Mouse (Mus musculus) right cerebral cortex, postnatal 10 days (tissue): ENCODE results near the gene Xrcc4.
A peak's percentile ranks its signal among the peaks of the same experiment; 100 is the strongest.
"Not testable (repeated sequence)": the region's sequence is repeated elsewhere in the genome, so short reads cannot be mapped to it uniquely, and the experiment has no call there.

ENCODE experiments used
- DNase-seq, 2 experiments: peaks; one replicate each; pipeline ENCODE4 v3.0.0; 2021; ENCODE audit warnings: low spot score in 2 of 2

Gene Xrcc4

DNA sequence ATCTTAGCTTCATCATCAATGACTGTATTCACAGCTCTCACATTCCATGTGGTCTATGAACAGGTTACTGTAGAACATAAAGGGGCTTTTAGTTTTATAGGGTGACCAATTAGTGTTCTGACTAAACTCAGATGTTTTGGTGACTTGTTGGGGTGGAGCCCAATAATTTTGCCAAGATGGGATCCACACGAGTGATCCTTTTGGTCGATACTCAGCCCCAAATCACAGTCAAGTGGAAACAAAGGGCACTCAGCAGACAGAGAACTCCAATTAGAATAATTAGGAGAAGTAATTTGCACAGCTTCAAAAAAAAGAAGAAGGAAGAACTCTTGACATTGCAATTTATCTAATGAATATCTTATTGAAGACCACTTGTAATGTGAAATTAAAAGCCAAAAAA, 274.9 kb downstream of the Xrcc4 start:
- DNase-seq = no peak

DNA sequence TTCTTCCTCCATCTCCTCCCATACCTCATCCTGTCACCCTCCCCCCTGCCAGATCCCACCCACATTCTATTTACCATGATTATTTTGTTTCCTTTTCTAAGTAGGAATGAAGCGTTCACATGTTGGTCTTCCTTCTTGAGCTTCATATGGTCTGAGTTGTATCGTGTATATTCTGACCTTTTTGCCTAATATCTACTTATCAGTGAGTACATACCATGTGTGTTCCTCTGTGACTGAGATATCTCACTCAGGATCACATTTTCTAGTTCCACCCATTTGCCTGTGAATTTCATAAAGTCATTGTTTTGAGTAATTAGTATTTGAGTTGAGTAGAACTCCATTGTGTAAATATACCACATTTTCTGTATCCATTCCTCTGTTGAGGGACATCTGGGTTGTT, 277.2 kb downstream of the Xrcc4 start:
- DNase-seq = no peak

DNA sequence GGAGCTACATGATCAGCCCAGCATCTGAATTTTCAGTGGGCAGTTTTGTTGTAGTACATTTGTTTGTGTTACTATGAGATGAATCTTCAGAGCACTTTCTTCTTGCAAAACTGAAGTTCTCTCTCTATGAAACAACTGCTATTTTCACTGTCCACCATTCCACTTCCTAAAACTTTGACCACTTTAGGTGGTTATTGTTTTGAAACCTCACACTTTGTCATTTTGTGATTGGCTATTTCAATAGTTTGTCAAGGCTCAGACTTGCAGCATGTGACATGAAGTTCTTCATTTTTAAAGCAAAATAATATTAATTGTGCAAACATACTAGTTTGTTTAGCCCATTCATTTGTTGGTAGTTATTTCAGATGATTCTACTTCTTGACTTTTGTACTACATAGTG, 280.4 kb downstream of the Xrcc4 start:
- no peak for DNase-seq

DNA sequence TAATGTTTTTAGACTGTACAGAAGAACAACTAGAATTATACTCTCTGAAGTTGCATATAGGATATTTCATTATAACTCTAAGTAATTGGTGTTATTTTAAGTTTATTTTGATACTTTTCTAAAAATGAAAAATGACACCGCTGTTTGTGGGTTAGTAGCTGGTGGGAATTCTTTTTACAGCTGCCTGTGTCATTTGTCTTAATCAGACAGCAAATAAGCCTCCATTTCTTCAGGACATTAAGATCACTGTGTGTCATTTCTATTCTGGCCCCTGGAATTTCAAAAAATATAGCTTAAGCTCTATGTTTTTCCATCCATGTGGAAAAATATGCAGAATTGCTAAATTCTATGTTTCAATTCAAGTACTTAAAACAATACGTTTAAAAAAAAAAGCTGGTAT, 287.5 kb downstream of the Xrcc4 start:
- DNase-seq = no peak

DNA sequence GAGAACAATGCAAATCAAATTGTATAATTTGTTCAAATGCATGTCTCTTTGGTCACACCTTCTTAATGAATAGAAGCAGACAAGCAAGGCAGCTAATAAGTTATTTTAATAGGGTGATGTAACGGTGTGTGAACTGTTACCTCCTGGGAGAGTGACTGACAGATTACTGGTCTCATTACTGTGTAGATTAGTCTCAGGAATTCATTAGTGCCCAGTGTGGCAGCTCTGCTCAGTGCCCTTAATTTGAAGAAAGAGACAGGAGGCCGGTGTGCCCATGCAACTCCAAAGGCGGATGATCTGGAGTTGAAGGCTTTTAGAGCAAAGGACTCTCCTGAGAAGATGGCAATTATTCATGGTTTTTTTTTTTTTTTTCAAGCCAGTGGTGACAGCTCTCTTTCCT, 291.7 kb downstream of the Xrcc4 start:
- DNase-seq = no peak

DNA sequence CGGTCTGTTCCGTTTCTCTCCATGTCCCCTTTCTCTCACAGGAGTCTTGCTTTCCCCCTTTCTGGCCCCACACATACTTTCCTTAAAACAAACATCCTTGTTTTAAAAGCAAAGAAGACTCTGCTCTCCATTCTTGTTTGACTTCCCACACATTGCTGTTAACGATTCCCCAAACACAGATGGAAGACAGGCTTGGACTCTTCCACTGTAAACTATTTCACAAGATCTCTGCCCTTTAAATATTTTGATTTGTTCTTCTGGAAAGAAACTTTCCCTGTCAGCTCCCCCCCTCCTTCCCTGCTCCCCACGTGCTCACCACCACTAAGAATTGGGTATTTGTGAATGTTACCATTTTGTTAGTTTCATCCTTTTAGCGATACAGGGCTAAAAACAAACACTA, 297.9 kb downstream of the Xrcc4 start:
- DNase-seq = no peak

DNA sequence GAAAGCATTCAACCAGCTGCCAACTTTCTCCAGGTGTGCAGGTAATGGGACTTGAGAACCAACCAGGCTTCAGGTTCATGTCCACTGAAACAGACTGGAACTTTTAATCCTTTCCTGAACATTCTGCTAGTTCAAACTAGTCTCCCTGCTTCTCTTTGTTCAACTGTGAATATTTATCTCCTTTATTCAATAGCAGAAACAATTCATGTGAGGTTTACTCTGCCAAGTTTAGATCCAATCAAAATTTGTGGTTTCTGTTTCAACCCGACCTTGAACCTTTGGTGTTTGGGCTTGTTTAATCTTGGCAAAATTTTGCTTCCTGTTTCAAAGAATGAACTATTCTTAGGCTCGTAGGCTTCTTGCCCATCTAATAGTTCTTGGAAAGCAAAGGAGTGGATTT, 306.5 kb downstream of the Xrcc4 start:
- no peak for DNase-seq

DNA sequence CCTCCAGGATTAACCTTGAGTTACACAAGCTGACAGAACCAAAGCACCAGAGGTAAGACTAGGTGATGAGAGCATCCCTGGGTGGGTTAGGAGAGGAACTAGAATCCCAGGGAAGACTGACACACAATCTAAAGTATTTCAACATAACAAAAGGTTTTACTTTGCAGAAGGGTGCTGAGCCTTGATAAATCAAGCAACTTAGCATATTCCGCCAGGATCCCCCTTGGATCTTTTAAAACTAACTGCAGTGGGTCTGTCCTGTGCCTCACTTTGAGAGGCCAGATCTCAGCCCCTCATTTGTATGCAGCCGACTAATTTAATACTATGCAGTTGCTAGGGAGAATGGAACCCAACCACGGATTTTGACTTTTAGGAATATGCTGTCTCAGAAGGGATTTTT, 309.1 kb downstream of the Xrcc4 start:
- no peak for DNase-seq

DNA sequence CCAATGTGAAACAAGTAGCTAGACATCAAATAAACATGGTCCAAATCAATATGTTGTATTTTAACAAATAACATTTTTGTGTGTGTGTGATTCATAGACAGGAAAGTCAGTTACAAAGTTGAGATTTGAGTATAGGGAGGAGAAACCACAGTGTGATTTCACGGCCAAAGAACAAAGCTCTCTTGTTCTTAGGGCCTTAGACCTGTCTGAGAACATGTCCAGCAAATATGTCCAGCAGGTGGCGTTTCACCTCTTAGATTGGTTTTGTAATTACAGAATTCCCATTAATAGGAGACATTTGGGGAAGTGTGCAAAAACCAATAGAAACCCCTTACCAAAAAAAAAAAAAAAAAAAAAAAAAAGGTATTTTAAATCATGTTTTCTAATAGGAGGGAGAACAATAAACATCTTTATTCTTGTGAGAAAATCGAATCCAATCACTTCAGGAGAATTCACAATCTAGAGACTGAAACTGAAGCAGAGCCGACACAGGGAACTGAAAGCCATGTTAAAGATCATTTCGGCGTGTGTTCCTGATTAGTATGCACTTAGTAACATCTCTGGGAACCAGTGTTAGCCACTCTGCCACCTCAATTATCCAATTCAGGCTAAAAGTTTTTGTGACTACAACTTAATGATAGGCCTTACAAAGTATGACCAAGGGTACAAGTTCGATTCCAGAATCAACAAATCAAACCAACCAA, 310.0 kb downstream of the Xrcc4 start:
- peak; percentile 52 to 56 for DNase-seq

DNA sequence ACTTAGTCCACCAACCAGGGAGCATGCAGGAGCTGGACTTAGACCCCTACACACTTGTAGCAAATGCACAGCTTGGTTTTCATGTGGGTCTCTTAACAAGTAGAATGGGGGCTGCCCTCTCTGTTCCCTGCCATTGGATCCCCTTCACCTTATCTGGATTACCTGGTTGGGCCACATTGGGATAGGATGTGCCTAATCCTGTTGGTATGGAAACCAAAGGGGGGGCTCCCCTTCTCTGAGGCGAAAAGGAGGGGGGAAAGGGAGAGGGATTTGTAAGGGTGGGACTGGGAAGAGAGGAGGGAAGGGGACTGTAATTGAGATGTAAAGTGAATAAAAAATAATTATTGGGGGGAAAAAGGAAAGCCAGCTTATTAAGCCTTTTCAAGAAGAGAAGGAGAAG, 311.6 kb downstream of the Xrcc4 start:
- no peak for DNase-seq

DNA sequence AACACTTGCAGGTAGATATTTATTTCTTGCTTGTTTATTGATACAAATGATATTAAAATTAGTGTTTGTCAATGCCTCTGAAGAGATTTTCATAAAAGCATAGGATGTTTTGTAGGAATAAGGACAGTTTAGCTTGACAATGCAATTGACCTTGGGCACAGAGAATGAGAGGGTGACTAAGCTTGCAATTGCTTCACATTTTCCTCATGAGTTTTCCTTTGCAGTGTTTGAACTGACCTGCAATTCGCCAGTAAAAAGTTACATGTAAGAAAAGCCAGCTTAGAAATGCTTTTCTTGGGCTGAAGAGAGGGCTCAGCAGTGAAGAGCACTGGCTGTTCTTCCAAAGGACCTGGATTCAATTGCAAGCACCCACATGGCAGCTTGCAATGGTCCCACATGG, 312.3 kb downstream of the Xrcc4 start:
- DNase-seq = no peak

DNA sequence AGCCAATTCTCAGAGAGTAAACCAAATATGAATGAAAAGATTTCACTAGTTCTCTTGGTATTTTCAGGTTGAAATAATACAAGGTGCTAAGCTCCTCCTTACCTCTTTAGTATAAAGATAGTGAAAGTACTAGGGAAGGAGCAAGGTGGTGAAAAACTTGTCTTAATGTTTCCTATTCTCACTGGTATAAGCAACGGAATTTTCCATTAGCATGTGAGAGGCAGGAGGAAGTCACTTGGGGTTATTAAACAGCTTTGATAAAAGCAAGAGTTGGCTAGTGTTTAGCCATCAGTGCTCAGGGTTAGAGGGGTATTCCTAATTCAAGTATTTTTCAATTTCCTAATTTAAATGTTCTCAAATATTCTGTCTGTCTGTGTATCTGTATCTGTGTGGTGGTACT, 322.9 kb downstream of the Xrcc4 start:
- DNase-seq = no peak

DNA sequence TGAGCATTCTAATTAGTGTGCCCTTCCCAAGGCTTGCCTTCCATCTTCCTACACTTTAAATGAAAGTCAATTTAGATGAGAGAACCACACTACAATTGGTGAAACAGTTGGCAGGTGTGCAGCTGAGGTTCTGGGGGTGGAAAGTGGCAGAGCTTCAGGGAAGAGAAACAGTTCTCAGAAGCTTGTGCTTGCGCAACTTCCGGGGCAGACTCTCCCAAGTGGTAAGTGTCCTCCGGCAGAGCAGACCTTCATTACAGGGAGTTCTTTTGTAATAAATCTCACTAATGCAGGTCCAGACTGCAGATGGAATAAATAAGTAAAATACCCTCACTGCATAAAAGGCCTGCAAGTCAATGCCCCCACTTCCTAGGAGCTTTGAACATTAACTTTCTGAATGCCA, 323.4 kb downstream of the Xrcc4 start:
- DNase-seq = no peak

DNA sequence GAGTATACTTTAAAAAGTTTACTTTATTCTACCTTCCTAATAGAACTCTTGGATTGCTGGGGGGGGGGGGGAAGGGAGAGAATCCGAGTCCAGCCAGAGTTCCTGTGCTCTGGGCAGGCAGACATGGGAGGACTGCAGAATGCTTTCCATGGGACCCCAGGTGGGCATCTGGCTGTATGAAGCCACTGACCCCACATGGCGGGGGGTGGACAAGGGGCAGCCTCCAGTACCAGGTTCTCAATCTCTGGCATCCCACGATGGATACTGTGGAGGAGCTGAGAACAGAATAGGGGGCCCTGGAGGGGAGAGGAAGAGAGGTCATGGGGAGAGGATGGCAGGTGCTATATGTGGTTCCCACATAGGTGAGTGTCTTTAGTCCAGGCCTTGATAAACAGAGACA, 327.1 kb downstream of the Xrcc4 start:
- no peak for DNase-seq

DNA sequence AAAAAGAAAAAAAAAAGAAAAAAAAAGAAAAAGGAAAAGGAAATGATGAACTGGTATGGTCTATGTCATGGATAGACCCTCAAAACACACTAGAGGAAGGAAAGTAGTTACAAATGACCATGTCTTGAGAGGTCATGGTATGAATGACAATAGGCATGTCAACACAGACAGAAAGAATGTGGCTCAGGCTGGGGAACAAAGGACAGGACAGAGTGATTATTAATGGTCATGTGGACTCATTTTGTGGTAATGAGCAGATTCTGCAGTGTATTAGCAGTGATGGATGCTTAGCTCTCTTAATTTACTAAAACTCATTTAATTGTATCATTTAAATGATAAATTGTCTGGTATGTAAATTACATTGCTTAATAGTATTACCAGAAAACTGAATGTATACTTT, 333.1 kb downstream of the Xrcc4 start:
- no peak for DNase-seq

DNA sequence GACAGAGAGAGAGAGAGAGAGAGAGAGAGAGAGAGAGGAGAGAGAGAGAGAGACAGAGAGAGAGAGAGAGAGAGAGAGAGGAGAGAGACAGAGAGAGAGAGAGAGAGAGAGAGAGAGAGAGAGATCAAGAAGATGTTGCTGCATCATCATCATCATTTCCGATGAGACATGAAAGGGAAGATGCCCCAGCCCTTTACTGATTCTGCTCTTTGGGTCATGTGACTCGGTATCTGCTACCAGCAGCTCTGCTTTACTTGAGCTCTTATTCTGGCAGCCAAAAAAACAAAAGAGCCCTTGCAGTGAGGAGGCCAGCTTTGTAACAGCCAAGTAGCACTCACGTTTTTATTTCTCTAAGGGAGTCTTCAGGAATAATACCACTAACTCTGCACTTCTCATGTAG, 338.8 kb downstream of the Xrcc4 start:
- DNase-seq = not testable (repeated sequence)

DNA sequence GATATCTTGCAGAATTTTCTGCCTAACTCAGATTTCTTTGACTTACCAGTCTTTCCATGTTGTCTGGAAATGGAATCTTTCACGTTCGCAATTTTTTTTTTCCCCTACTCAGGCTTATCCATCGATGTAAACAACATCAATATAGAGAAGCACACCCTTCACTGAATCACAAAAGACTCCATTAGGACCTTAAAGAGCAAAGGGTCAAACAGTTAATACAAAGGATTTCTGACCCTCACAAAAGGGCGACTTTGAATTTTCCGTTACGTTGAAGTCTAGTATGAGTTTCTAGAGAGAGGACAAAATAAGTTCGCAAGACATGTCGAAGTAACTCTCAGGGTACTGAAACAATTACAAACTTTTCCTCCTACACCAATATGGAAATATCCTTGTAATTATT, 346.2 kb downstream of the Xrcc4 start:
- DNase-seq = no peak

DNA sequence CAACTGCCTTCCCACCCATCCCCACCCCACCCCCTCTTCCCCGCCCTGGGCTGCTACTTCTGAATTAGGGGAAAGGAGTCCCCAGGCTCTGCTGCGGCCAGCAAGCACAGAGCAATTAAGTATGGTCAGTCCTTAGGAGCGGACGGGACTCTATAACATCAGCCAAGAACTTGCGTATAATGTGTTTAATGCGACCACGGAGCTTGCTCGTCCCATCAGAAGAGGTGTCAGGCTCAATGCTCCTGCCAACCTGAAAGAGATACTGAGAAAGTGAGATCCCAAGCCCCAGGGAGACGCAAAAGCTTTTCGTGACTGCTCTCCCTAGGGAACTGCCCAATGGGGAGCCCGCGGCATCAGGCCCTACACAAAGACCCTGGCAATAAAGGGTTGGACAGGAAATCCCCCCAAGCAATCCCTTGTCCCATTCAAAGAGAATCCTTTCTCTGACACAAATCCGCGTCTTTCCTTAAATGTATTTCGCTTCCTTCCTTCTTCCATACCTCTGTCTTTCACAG, 346.7 kb downstream of the Xrcc4 start:
- DNase-seq = no peak

DNA sequence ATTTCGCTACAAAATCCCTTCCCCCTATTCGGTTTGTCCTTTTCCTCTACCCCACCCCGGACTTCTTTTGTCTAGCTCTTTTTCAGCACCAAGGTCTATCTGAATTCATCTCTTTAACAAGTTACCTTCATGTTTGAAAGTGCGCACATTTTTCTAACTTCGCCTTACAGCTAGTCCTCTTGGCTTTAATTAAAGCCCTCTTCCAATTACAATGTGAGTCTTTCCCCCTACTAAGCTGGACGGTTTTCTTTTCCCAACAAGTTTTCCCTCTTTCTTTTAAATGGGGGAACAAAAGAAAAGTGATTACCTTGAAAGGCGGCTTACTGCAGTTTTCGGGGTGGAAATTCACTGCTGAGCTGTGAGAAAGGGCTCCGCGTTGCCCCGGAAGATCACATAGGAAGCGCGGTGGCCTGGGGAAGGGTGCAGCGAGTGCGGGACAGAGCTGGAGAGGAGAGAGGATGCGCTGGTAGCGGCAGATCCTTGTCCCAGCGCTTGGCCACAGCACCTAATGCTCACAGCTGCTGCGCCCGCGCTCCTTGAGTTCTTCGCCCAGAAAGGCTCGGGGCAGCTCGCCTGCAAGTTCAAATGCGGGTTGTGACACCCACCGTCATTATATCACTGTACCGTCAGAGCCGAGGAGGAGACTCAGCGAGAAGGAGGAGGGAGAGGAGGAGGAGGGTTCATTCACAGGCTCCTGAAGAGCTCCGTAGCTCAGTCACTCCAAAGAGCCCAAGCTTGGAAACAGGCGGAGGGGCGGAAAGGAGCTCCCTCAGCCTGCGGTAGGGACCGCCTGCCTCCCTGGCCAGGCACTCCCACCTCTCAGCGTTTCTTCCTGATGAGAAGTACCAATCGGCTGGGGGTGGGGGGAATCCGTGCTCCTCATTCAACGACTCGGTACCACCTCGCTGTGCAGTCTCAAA, 347.4 kb downstream of the Xrcc4 start, which contains the start of gene Vcan:
TSS of gene Vcan (minus strand) at position 744 of the 920 bp plus-strand sequence.
- DNase-seq = peak; percentile 58 to 65

DNA sequence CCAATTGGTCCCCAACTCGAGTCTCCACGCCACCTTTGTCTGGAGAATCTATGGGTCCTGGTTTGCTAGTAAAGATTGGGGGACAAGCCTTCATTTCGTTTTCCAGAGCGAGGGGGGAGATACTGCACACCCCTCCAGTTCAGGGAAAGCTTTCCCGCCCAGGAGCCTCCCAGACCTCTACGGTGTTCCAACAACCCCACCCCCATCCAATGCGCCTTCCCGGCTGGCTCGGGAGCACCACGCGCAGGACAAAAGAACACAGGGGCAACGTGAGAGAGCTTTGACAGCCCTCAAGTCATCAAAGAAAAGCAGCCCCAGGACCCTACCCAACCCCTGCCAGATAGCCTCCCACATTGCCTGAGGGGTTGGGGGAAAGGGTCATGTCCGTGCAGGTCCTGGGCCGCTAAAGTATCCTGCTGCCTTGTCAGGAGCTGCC, 348.3 kb downstream of the Xrcc4 start:
- DNase-seq = peak; percentile 56 to 57

DNA sequence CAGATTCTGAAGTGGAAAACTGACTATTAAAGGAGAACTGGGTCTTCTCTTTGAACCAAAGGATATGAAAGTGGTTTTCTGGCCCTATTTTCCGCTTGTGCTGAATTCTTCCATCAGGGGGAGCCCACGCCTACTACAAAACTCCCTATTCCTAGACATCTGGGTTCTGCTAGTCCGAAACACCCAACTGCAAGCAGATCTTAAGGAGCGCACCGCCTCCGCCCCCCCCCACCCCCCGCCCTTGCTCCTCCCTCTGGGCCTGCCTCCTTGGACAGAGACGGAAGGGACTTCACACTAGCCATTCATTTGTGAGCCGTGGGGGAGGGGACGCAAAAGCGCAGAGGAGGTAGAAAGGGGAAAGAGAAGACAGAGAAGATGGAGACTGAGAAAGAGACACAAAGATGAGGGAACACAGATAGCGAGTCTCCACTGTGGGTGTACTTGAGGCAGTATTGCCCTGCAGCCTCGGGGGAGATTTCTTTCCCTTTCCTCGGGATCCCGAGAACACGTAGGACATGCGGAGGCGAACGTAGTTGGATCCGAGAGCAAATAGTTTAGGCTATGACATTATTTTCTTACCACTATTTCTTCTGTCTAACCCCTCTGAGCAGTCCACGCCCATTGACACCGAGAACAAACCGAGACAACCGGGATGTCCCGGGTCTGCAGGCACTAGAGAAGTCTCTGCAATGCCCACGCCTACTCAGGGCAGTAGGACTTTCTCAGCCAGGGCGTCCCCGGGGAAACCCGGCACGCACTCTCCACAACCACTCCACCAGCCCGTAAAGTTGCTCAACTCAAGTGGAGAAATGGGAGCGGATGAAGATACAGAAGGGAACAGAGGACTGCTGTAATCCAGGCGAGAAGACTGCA, 348.9 kb downstream of the Xrcc4 start:
- peak; percentile 86 to 89 for DNase-seq

DNA sequence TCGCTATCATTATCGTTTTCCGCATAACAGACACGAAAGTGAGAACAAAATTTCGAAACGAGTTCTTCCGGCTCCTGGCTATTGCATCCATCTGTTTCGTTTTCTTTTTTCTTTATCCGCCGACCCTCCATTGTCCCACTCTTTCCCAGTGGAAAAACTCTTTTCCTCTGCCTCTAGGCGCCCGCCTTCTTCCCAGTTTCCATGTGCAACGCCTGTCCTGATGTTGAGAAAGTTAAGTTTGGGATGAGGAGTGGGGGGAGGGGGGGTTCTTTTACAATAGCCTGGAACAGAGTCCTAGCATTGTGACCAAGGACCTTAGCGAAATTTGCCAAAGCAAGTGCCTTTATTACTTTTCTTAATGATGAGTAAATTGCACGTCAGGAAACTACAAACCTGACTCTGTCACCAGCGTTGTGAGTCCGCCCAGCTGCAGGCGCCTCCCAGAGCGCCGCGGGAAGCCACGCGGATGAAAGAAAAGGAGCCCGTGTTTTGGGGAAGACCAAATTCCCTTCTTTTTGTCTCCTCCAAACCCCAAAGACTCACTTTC, 349.6 kb downstream of the Xrcc4 start:
- DNase-seq = no peak
